Comparison of ENCODE assay signal across 11 mouse cellular contexts in genomic region chr2:93784721-93785431, GRCm38 (mm10). TPM values are rescaled to one million over a fixed set of nuclear protein-coding genes. Genes with fewer than 3 reads are reported as not detected.
DNase-seq lines count a peak whose midpoint lies in the region; ATAC-seq and TF ChIP-seq lines count a peak whose summit lies in the region.
"Had no signal": no experiment of that assay in that cellular context is flagged by ENCODE, and none has a peak within 500 bp of the region (broad histone marks: within the 10 kb centered on the region; RNA-seq: fewer than 3 reads in every experiment).

No protein-coding gene starts in this region.

- no peak overlapping the region for H3K4me3 ChIP-seq in forebrain, embryonic 14.5 days (ENCODE audit: low read depth, low read length)
- H3K4me3 ChIP-seq in forebrain, postnatal 0 days (ENCODE audit: low read depth, low read length), result no peak overlapping the region
- no peak overlapping the region for H3K4me3 ChIP-seq in forebrain, embryonic 16.5 days (replicated peaks; ENCODE audit: low read length)
- H3K4me3 ChIP-seq in midbrain, embryonic 16.5 days (ENCODE audit: low read depth, low read length), result no peak overlapping the region
- no peak overlapping the region for H3K4me3 ChIP-seq in liver, embryonic 12.5 days
- H3K4me3 ChIP-seq: heart, adult 2 months; limb, embryonic 15.5 days had no signal

- H3K36me3 ChIP-seq in forebrain, embryonic 14.5 days (ENCODE audit: control insufficient read depth, insufficient read depth, low read length), result peaks cover 6% of the 10 kb centered on the region
- peaks cover 23% of the 10 kb centered on the region for H3K36me3 ChIP-seq in forebrain, postnatal 0 days (ENCODE audit: insufficient read depth)
- no peaks in the 10 kb centered on the region for H3K36me3 ChIP-seq in forebrain, embryonic 16.5 days (ENCODE audit: control insufficient read depth, insufficient read depth)
- no peaks in the 10 kb centered on the region for H3K36me3 ChIP-seq in midbrain, embryonic 16.5 days (ENCODE audit: control insufficient read depth, insufficient read depth, low read length)
- peaks cover 38% of the 10 kb centered on the region for H3K36me3 ChIP-seq in liver, embryonic 12.5 days

- DNase-seq in forebrain, embryonic 14.5 days (ENCODE audit: low spot score), result peak; percentile 23
- no peak for DNase-seq in forebrain, postnatal 0 days
- peak; percentile 67 to 69 for DNase-seq in cerebellum, adult 18-20 months
- no peak for DNase-seq in thymus, adult 18-20 months
- no peak for DNase-seq in adrenal gland, postnatal 25 days
- DNase-seq: heart, adult 2 months; kidney, adult 8-10 months had no signal

- no peak overlapping the region for H3K9ac ChIP-seq in forebrain, embryonic 14.5 days (ENCODE audit: low read length)
- H3K9ac ChIP-seq in forebrain, postnatal 0 days, result no peak overlapping the region
- H3K9ac ChIP-seq in forebrain, embryonic 16.5 days (replicated peaks; ENCODE audit: low read depth, low read length), result no peak overlapping the region
- 0 out of 2 replicates have a peak overlapping the region, but pooled peaks have one; percentile 1 for H3K9ac ChIP-seq in midbrain, embryonic 16.5 days (ENCODE audit: low read depth, low read length)
- no peak overlapping the region for H3K9ac ChIP-seq in liver, embryonic 12.5 days
- H3K9ac ChIP-seq: limb, embryonic 15.5 days had no signal

- no peaks in the 10 kb centered on the region for H3K9me3 ChIP-seq in forebrain, embryonic 14.5 days (replicated peaks; ENCODE audit: control insufficient read depth, low read length)
- H3K9me3 ChIP-seq in forebrain, postnatal 0 days (ENCODE audit: low read length), result no peaks in the 10 kb centered on the region
- no peaks in the 10 kb centered on the region for H3K9me3 ChIP-seq in forebrain, embryonic 16.5 days (ENCODE audit: control insufficient read depth, low read length)
- H3K9me3 ChIP-seq in midbrain, embryonic 16.5 days (replicated peaks; ENCODE audit: control insufficient read depth, low read length, poor library complexity, severe bottlenecking), result no peaks in the 10 kb centered on the region
- H3K9me3 ChIP-seq in liver, embryonic 12.5 days (replicated peaks), result no peaks in the 10 kb centered on the region
- H3K9me3 ChIP-seq: limb, embryonic 15.5 days had no signal

- H3K4me2 ChIP-seq in forebrain, embryonic 14.5 days (ENCODE audit: low read length), result no peak overlapping the region
- no peak overlapping the region for H3K4me2 ChIP-seq in forebrain, postnatal 0 days (ENCODE audit: low read depth)
- H3K4me2 ChIP-seq in forebrain, embryonic 16.5 days (ENCODE audit: low read length), result no peak overlapping the region
- H3K4me2 ChIP-seq in midbrain, embryonic 16.5 days (ENCODE audit: low read length), result no peak overlapping the region
- H3K4me2 ChIP-seq in liver, embryonic 12.5 days, result no peak overlapping the region
- H3K4me2 ChIP-seq: limb, embryonic 15.5 days had no signal

- no peak for TF ChIP-seq CTCF in forebrain, postnatal 0 days (IDR thresholded peaks at IDR 0.05; ENCODE audit: low read depth)

- ATAC-seq in forebrain, embryonic 14.5 days, result peak; percentile 56; the same call in 1 of the 2 replicates
- ATAC-seq in forebrain, postnatal 0 days, result no peak
- ATAC-seq in forebrain, embryonic 16.5 days, result 0 out of 2 replicates have a peak, but pooled peaks have one; percentile 26
- peak; percentile 56 for ATAC-seq in midbrain, embryonic 16.5 days
- no peak for ATAC-seq in liver, embryonic 12.5 days

- WGBS in forebrain, embryonic 14.5 days, result 48% methylated on average over 12 of the region's 12 CpGs
- 34% methylated on average over 12 of the region's 12 CpGs for WGBS in forebrain, postnatal 0 days
- WGBS in forebrain, embryonic 16.5 days, result 45% methylated on average over 12 of the region's 12 CpGs
- WGBS in midbrain, embryonic 16.5 days, result 15% methylated on average over 12 of the region's 12 CpGs
- 71% methylated on average over 12 of the region's 12 CpGs for WGBS in liver, embryonic 12.5 days (ENCODE audit: insufficient replicate concordance)

- H3K27ac ChIP-seq in forebrain, embryonic 14.5 days (ENCODE audit: low read depth, low read length), result no peak overlapping the region
- H3K27ac ChIP-seq in forebrain, postnatal 0 days (ENCODE audit: low read depth, low read length), result no peak overlapping the region
- H3K27ac ChIP-seq in forebrain, embryonic 16.5 days (ENCODE audit: low read length), result no peak overlapping the region
- no peak overlapping the region for H3K27ac ChIP-seq in midbrain, embryonic 16.5 days (ENCODE audit: low read length)
- H3K27ac ChIP-seq in liver, embryonic 12.5 days, result no peak overlapping the region
- H3K27ac ChIP-seq: heart, adult 2 months; limb, embryonic 15.5 days had no signal

- H3K27me3 ChIP-seq in forebrain, embryonic 14.5 days (replicated peaks; ENCODE audit: control insufficient read depth, insufficient read depth, low read length), result no peaks in the 10 kb centered on the region
- H3K27me3 ChIP-seq in forebrain, postnatal 0 days (ENCODE audit: insufficient read depth, low read length), result no peaks in the 10 kb centered on the region
- H3K27me3 ChIP-seq in forebrain, embryonic 16.5 days (replicated peaks; ENCODE audit: control insufficient read depth, insufficient read depth, low read length), result no peaks in the 10 kb centered on the region
- H3K27me3 ChIP-seq in midbrain, embryonic 16.5 days (ENCODE audit: control insufficient read depth, insufficient read depth, low read depth, low read length), result no peaks in the 10 kb centered on the region
- H3K27me3 ChIP-seq in liver, embryonic 12.5 days (replicated peaks), result no peaks in the 10 kb centered on the region
- H3K27me3 ChIP-seq: limb, embryonic 15.5 days had no signal

- peaks cover 3% of the 10 kb centered on the region; the same call in 1 of the 2 replicates for H3K4me1 ChIP-seq in forebrain, embryonic 14.5 days (ENCODE audit: control insufficient read depth, insufficient read depth, low read length)
- H3K4me1 ChIP-seq in forebrain, postnatal 0 days (ENCODE audit: insufficient read depth), result 0 out of 2 replicates have a peak, but pooled peaks cover 8% of the 10 kb centered on the region
- H3K4me1 ChIP-seq in forebrain, embryonic 16.5 days (replicated peaks; ENCODE audit: control insufficient read depth, insufficient read depth, low read length), result peaks cover 14% of the 10 kb centered on the region
- H3K4me1 ChIP-seq in midbrain, embryonic 16.5 days (ENCODE audit: control insufficient read depth, insufficient read depth, low read length), result peaks cover 21% of the 10 kb centered on the region
- peaks cover 2% of the 10 kb centered on the region; the same call in 1 of the 2 replicates for H3K4me1 ChIP-seq in liver, embryonic 12.5 days

RNA-seq across cellular contexts. Expression of gene Ext2, which starts 37.5 kb away (rescaled TPM):
- polyA plus RNA-seq in forebrain, embryonic 14.5 days (2014; fragmentation: Nextera tagmentation; extraction: Ambion mirVana), result 53.1 and 61.9 TPM in 2 replicates
- total RNA-seq in forebrain, postnatal 0 days (2014; rRNA removed), result 31.4 and 37.7 TPM in 2 replicates
- 67.8 and 68.6 TPM in 2 replicates for polyA plus RNA-seq in forebrain, postnatal 0 days (2015; fragmentation: Nextera tagmentation; extraction: Ambion mirVana)
- polyA plus RNA-seq in forebrain, embryonic 16.5 days (2015; fragmentation: Nextera tagmentation; extraction: Ambion mirVana), result 69.1 and 69.7 TPM in 2 replicates
- 71.3 and 74.9 TPM in 2 replicates for polyA plus RNA-seq in midbrain, embryonic 16.5 days (2015; fragmentation: Nextera tagmentation; extraction: Ambion mirVana)
- polyA plus RNA-seq in liver, embryonic 12.5 days (2016; fragmentation: Nextera tagmentation; extraction: Ambion mirVana), result 43.9 and 47.0 TPM in 2 replicates
- total RNA-seq in adrenal gland, postnatal 25 days (2021), result 101 and 105 TPM in 2 replicates

Comparison
In these comparisons a context has a peak if more than half of its experiments do, and no peak if none do; other contexts are left out.
1. ATAC-seq: peak in forebrain, embryonic 14.5 days (single experiment), forebrain, embryonic 16.5 days (single experiment) and midbrain, embryonic 16.5 days (single experiment); none in forebrain, postnatal 0 days (single experiment) and liver, embryonic 12.5 days (single experiment).
2. DNase-seq: peak in forebrain, embryonic 14.5 days (single experiment) and cerebellum, adult 18-20 months (2 of 2); none in forebrain, postnatal 0 days (single experiment), thymus, adult 18-20 months (0 of 2) and adrenal gland, postnatal 25 days (single experiment).